ENCODE assay signal across 13 mouse cellular contexts in genomic region chr15:100612432-100612831, GRCm38 (mm10). TPM values are rescaled to one million over a fixed set of nuclear protein-coding genes. Genes with fewer than 3 reads are reported as not detected.
DNase-seq lines count a peak whose midpoint lies in the region; ATAC-seq and TF ChIP-seq lines count a peak whose summit lies in the region.
"Had no signal": no experiment of that assay in that cellular context is flagged by ENCODE, and none has a peak within 500 bp of the region (broad histone marks: within the 10 kb centered on the region; RNA-seq: fewer than 3 reads in every experiment).

No protein-coding gene starts in this region.

- H3K4me1 ChIP-seq in kidney, postnatal 0 days (replicated peaks; ENCODE audit: insufficient read depth, low read length) = peaks cover 8% of the 10 kb centered on the region; the same call in 1 of the 2 replicates
- H3K4me1 ChIP-seq in kidney, embryonic 14.5 days (ENCODE audit: control insufficient read depth, insufficient read depth, low read length) = peaks cover 16% of the 10 kb centered on the region; the same call in 1 of the 2 replicates
- peaks cover 8% of the 10 kb centered on the region for H3K4me1 ChIP-seq in liver, postnatal 0 days (ENCODE audit: insufficient read depth)

- peak; percentile 58 for TF ChIP-seq CTCF in kidney, postnatal 0 days (IDR thresholded peaks at IDR 0.05; ENCODE audit: low read depth)
- TF ChIP-seq CTCF in liver, postnatal 0 days (IDR thresholded peaks at IDR 0.05; ENCODE audit: low read depth) = peak; percentile 59

- H3K27ac ChIP-seq in kidney, postnatal 0 days = no peak overlapping the region
- no peak overlapping the region for H3K27ac ChIP-seq in kidney, embryonic 14.5 days (ENCODE audit: low read depth, low read length)
- H3K27ac ChIP-seq in liver, postnatal 0 days (ENCODE audit: low read depth) = no peak overlapping the region
- H3K27ac ChIP-seq: forebrain, embryonic 10.5 days; limb, embryonic 15.5 days had no signal

- no peak overlapping the region for H3K4me3 ChIP-seq in kidney, postnatal 0 days (replicated peaks; ENCODE audit: low read depth, low read length)
- H3K4me3 ChIP-seq in kidney, embryonic 14.5 days (ENCODE audit: low read length) = no peak overlapping the region
- no peak overlapping the region for H3K4me3 ChIP-seq in liver, postnatal 0 days (ENCODE audit: low read depth, low read length)
- H3K4me3 ChIP-seq: forebrain, embryonic 10.5 days; heart, embryonic 12.5 days; limb, embryonic 15.5 days had no signal

- no peak for TF ChIP-seq EP300 in liver, postnatal 0 days (IDR thresholded peaks at IDR 0.05; ENCODE audit: low read depth)

- 71% methylated on average over 2 of the region's 2 CpGs for WGBS in kidney, postnatal 0 days
- 77% methylated on average over 2 of the region's 2 CpGs for WGBS in kidney, embryonic 14.5 days
- WGBS in liver, postnatal 0 days (ENCODE audit: insufficient replicate concordance) = 65% methylated on average over 2 of the region's 2 CpGs

- H3K4me2 ChIP-seq in kidney, postnatal 0 days (ENCODE audit: low read length) = no peak overlapping the region
- H3K4me2 ChIP-seq in kidney, embryonic 14.5 days (replicated peaks; ENCODE audit: low read depth, low read length) = no peak overlapping the region
- no peak overlapping the region for H3K4me2 ChIP-seq in liver, postnatal 0 days (ENCODE audit: low read depth, low read length)
- H3K4me2 ChIP-seq: limb, embryonic 15.5 days had no signal

- no peak for DNase-seq in kidney, postnatal 0 days (ENCODE audit: low spot score)
- peak; percentile 76 for DNase-seq in 416B (ENCODE audit: low read depth)
- peak; percentile 62 for DNase-seq in CD4-positive helper T cell, adult 2 months (ENCODE audit: low read depth, low spot score)
- peak; percentile 48 for DNase-seq in liver, postnatal 0 days
- DNase-seq in embryo, embryonic 10.5 days (ENCODE audit: low spot score) = no peak
- no peak for DNase-seq in urinary bladder, postnatal 14 days (ENCODE audit: low spot score)
- DNase-seq in heart, adult 9 months (ENCODE audit: low spot score in 2 of 2) = no peak
- DNase-seq: right cerebral cortex, adult 18-20 months had no signal

- no peaks in the 10 kb centered on the region for H3K27me3 ChIP-seq in kidney, postnatal 0 days (ENCODE audit: insufficient read depth, low read length)
- H3K27me3 ChIP-seq in kidney, embryonic 14.5 days (ENCODE audit: control insufficient read depth, insufficient read depth, low read length) = no peaks in the 10 kb centered on the region
- H3K27me3 ChIP-seq in liver, postnatal 0 days (ENCODE audit: insufficient read depth, low read length) = no peaks in the 10 kb centered on the region

- ATAC-seq in kidney, postnatal 0 days (replicated peaks; ENCODE audit: low FRiP score, low read depth) = no peak
- no peak for ATAC-seq in kidney, embryonic 14.5 days (ENCODE audit: low FRiP score, low TSS enrichment)
- no peak for ATAC-seq in liver, postnatal 0 days
- ATAC-seq: intestine, embryonic 16.5 days had no signal

- H3K36me3 ChIP-seq in kidney, postnatal 0 days (ENCODE audit: insufficient read depth, low read length) = 0 out of 2 replicates have a peak, but pooled peaks cover under 1% of the 10 kb centered on the region
- peaks cover 3% of the 10 kb centered on the region; the same call in 1 of the 2 replicates for H3K36me3 ChIP-seq in kidney, embryonic 14.5 days (ENCODE audit: control insufficient read depth, insufficient read depth, low read length)
- peaks cover 5% of the 10 kb centered on the region; the same call in 1 of the 2 replicates for H3K36me3 ChIP-seq in liver, postnatal 0 days (replicated peaks; ENCODE audit: insufficient read depth, low read length)
- H3K36me3 ChIP-seq: limb, embryonic 15.5 days had no signal

- H3K9me3 ChIP-seq in kidney, postnatal 0 days (replicated peaks; ENCODE audit: low read length) = no peaks in the 10 kb centered on the region
- no peaks in the 10 kb centered on the region for H3K9me3 ChIP-seq in kidney, embryonic 14.5 days (ENCODE audit: control insufficient read depth, low read length)
- no peaks in the 10 kb centered on the region for H3K9me3 ChIP-seq in liver, postnatal 0 days (ENCODE audit: low read length)
- H3K9me3 ChIP-seq: forebrain, embryonic 10.5 days; heart, embryonic 12.5 days; limb, embryonic 15.5 days had no signal

- H3K9ac ChIP-seq in kidney, postnatal 0 days (ENCODE audit: low read depth, low read length) = no peak overlapping the region
- no peak overlapping the region for H3K9ac ChIP-seq in kidney, embryonic 14.5 days (ENCODE audit: low read depth, low read length)
- no peak overlapping the region for H3K9ac ChIP-seq in liver, postnatal 0 days (replicated peaks)
- H3K9ac ChIP-seq: heart, embryonic 12.5 days; limb, embryonic 15.5 days had no signal

RNA-seq across cellular contexts. Expression of gene Dazap2, which starts 2.7 kb away (rescaled TPM):
- polyA plus RNA-seq in kidney, postnatal 0 days (2015; fragmentation: Nextera tagmentation; extraction: Ambion mirVana) = 327 and 349 TPM in 2 replicates
- 236 and 274 TPM in 2 replicates for polyA plus RNA-seq in kidney, embryonic 14.5 days (2014; fragmentation: Nextera tagmentation; extraction: Ambion mirVana)
- polyA plus RNA-seq in liver, postnatal 0 days (2015; fragmentation: Nextera tagmentation; extraction: Ambion mirVana) = 145 and 146 TPM in 2 replicates

RNA-seq across cellular contexts. Expression of gene Pou6f1, which starts 12.6 kb away (rescaled TPM):
- 9.5 and 9.7 TPM in 2 replicates for polyA plus RNA-seq in kidney, postnatal 0 days (2015; fragmentation: Nextera tagmentation; extraction: Ambion mirVana)
- 9.6 and 14.6 TPM in 2 replicates for polyA plus RNA-seq in kidney, embryonic 14.5 days (2014; fragmentation: Nextera tagmentation; extraction: Ambion mirVana)
- polyA plus RNA-seq in liver, postnatal 0 days (2015; fragmentation: Nextera tagmentation; extraction: Ambion mirVana) = 0.74 and 0.79 TPM in 2 replicates

RNA-seq across cellular contexts. Expression of gene Smagp, which starts 24.3 kb away (rescaled TPM):
- polyA plus RNA-seq in kidney, postnatal 0 days (2015; fragmentation: Nextera tagmentation; extraction: Ambion mirVana) = 83.7 and 92.0 TPM in 2 replicates
- polyA plus RNA-seq in kidney, embryonic 14.5 days (2014; fragmentation: Nextera tagmentation; extraction: Ambion mirVana) = 26.4 and 28.4 TPM in 2 replicates
- 21.7 and 24.8 TPM in 2 replicates for polyA plus RNA-seq in liver, postnatal 0 days (2015; fragmentation: Nextera tagmentation; extraction: Ambion mirVana)

RNA-seq across cellular contexts. Expression of gene Bin2, which starts 56.9 kb away (rescaled TPM):
- 0.93 and 0.97 TPM in 2 replicates for polyA plus RNA-seq in kidney, postnatal 0 days (2015; fragmentation: Nextera tagmentation; extraction: Ambion mirVana)
- polyA plus RNA-seq in kidney, embryonic 14.5 days (2014; fragmentation: Nextera tagmentation; extraction: Ambion mirVana) = 2.1 and 2.4 TPM in 2 replicates
- polyA plus RNA-seq in liver, postnatal 0 days (2015; fragmentation: Nextera tagmentation; extraction: Ambion mirVana) = 16.2 and 20.3 TPM in 2 replicates

Comparison
In these comparisons a context has a peak if more than half of its experiments do, and no peak if none do; other contexts are left out.
1. DNase-seq: peak in 416B (single experiment), CD4-positive helper T cell, adult 2 months (single experiment) and liver, postnatal 0 days (single experiment); none in kidney, postnatal 0 days (single experiment), embryo, embryonic 10.5 days (single experiment), urinary bladder, postnatal 14 days (single experiment) and heart, adult 9 months (0 of 2).